Mouse (Mus musculus): ENCODE measurements around the gene Irx2.

The Irx2 gene

GRCm38 (mm10) chr13:72628462-72628916 is at the start of gene Irx2:
Gene Irx2, plus strand, starts transcription at chr13:72628820.
- no peak for DNase-seq (ENCODE audit: low read depth in 2 of 2, low spot score in 2 of 2)

GRCm38 (mm10) chr13:72581276-72581675 is 47.3 kb upstream of the Irx2 start:
- no peak for DNase-seq (ENCODE audit: low read depth in 2 of 2, low spot score in 2 of 2)

DNA sequence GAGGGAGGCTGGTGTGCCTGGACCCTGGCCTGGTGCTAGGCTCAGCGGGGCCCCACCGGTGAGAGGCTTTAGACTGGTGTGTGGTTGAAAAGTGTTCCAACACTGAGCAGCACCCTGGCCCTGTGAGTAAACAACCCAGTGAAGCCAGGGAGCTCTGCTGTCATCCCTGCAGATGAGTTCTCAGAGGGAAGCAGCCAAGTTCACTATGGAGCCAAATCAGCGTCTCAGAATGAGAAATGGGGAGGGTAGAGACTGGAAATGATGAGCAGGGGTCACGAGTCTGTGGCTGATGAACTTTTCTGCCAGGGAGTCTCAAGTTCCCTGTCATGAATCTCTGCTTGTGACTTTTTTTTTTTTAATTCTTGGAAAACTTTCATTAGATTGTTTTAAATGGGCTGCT is 36.1 kb upstream of the Irx2 start:
- no peak for DNase-seq (ENCODE audit: low read depth in 2 of 2, low spot score in 2 of 2)

DNA sequence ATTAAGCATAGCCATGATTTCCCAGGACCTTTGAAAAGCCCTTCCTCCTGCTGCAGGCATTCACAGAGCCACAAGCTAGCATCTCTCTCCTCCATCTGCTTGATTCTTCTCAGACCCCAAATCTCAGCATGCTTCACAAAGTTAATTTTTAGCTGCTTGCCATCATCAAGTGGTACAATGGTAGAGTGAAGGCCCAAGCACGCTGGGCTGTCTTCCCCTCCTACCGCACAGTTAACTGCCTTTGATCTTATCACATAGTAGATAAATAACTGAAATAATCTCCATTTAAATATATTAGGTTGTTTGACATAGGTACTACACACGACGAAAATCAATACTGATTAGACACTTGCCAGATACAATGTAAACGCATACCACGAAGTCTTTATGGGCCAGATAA is 35.3 kb upstream of the Irx2 start:
- DNase-seq (ENCODE audit: low read depth in 2 of 2, low spot score in 2 of 2): no peak

- DNase-seq (ENCODE audit: low read depth in 2 of 2, low spot score in 2 of 2): no peak
Observed at GRCm38 (mm10) chr13:72593710-72594111, 34.9 kb upstream of the Irx2 start.

DNA sequence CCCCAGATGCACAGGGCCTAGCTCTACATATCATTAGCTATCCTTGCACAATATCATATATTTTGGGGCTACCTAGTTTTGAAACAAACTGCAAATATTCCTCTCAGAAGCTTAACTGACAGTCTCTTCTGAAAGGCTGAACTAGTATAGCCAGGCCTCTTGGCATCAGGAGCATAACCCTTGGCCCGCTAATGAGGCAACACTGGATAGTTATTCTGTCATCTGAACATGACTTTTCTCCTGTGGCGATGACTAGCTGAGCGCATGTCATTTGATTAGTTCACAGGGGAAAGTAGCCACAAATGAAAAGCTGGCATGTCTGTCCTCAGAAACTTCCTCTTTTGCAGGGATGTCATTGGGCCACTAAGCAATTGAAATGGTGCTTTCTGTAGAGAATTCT is 29.4 kb upstream of the Irx2 start:
- DNase-seq (ENCODE audit: low read depth in 2 of 2, low spot score in 2 of 2): no peak

- DNase-seq (ENCODE audit: low read depth in 2 of 2, low spot score in 2 of 2): no peak
Observed at GRCm38 (mm10) chr13:72608706-72609105, 19.9 kb upstream of the Irx2 start.

DNA sequence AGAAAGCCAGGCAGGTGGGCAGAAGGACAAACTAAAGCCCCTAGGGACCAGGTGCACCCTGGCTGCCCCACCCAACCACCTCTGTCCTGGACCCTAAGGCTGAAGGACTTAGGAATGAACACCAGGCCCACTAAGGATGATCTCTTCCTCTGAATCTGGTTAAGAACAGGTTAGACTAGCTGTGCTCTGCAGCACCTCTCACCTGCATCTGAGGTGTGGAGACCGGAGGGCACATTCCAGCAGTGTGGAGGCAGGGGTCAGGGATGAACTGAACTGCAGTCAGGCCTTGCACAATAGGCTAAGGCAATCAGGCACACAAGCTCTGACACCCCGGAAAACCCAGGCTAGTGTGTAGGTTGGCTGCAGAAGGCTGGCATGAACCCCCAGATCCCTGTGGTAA is 18.3 kb upstream of the Irx2 start:
- DNase-seq (ENCODE audit: low read depth in 2 of 2, low spot score in 2 of 2): no peak

- DNase-seq (ENCODE audit: low read depth in 2 of 2, low spot score in 2 of 2): no peak
Observed at GRCm38 (mm10) chr13:72623926-72624846, 4.4 kb upstream of the Irx2 start.

GRCm38 (mm10) chr13:72624847-72625170 is 3.8 kb upstream of the Irx2 start:
- DNase-seq (ENCODE audit: low read depth in 2 of 2, low spot score in 2 of 2): no peak

- DNase-seq (ENCODE audit: low read depth in 2 of 2, low spot score in 2 of 2): no peak
Observed at GRCm38 (mm10) chr13:72625236-72625950, 3.2 kb upstream of the Irx2 start.

- DNase-seq (ENCODE audit: low read depth in 2 of 2, low spot score in 2 of 2): no peak
Observed at GRCm38 (mm10) chr13:72627391-72628321, 964 bp upstream of the Irx2 start.

DNA sequence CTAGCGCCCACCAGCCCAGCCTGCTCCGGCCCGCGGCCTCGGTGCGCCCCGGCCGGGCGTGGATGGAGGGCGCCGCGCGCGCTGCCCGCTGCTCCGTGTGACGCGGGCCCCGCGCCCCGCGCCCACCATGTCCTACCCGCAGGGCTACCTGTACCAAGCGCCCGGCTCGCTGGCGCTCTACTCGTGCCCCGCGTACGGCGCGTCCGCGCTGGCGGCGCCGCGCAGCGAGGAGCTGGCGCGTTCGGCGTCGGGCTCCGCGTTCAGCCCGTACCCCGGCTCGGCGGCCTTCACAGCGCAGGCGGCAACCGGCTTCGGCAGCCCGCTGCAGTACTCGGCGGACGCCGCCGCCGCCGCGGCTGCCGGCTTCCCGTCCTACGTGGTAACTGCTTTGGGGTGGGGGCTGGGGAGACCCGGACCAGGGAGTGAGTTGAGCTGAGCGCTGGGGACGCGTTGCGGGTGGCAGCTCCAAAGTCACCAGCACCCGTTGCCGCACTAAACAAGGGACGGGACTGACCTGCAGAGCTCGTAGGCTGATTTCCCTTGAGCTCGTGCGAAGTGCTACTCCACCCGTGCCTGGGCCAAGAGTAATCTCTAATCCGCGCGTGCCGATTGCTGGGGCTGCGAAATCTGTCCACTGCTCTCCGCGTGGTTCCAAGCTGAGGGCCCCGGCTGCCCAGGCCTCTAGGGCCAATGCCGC is 463 bp downstream of the Irx2 start:
- DNase-seq (ENCODE audit: low read depth in 2 of 2, low spot score in 2 of 2): no peak

DNA sequence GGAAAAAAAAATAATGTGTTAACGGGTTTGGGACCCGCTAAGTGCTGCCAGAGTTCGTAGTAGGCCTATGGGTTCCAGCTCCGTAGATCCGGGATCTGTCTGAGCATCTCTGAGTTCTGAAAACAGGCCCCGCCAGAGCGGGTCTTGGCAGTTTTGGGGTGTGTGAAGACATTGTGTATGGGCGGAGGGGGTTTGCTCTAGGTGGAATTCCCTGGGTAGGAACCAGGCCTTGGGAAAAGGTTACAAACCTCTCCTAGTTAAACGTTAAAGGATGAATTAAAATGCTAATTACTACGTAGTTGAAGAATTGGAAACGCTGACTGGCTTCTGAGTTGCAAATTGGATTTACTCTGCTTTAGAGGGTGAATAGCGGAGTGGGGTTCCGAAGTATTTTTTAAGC is 1.2 kb downstream of the Irx2 start:
- no peak for DNase-seq (ENCODE audit: low read depth in 2 of 2, low spot score in 2 of 2)

GRCm38 (mm10) chr13:72630501-72631372 is 2.1 kb downstream of the Irx2 start:
- no peak for DNase-seq (ENCODE audit: low read depth in 2 of 2, low spot score in 2 of 2)

GRCm38 (mm10) chr13:72631373-72632021 is 2.9 kb downstream of the Irx2 start:
- DNase-seq (ENCODE audit: low read depth in 2 of 2, low spot score in 2 of 2): no peak

DNA sequence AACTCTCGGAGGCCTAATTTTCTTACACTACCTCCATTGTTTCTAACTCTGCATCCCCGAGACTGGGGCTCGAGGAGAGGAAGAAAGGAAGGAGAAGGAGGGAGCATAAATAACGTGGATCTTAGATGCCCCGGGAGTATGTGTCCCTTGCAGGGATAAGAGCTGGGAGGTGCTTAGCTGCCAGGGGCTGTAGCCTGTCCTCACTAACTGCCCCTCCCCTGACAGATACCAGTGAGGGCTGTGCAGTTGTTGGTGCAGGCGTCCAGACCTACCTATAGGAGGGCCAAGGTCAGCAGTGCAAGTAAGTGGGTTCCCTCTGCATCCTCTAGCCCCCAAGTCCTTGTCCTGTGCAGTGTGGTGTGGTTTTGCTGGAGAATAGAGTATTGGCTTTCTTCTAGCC is 3.7 kb downstream of the Irx2 start:
- DNase-seq (ENCODE audit: low read depth in 2 of 2, low spot score in 2 of 2): no peak

- no peak for DNase-seq (ENCODE audit: low read depth in 2 of 2, low spot score in 2 of 2)
Observed at GRCm38 (mm10) chr13:72633097-72633496, 4.5 kb downstream of the Irx2 start.

DNA sequence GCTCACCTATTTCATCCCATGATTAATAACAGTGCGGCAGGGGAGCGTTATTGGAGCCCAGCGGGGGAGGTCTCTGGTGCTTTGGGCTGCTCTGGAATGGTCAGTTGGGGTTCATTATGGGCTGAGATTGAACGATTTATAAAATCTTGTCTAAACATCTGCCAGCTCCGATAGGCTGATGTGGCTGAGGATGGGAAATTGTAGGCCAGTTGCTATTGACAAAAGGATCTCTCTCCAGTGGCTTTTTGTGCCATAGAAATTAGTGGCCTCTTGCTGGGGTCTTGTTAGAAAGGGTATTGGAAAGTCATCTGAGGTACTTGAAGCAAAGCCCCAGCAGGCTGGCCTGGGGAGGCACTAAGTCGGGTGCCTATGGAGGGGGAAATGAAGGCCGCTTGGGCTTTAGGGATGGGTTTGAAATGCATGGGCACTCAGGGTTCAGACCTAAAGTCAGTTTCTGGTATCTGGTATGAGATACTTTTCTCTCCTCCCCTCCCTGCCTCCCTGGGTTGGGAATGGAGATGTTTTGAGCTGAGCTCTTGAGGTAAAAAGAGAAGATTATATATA is 6.2 kb downstream of the Irx2 start:
- no peak for DNase-seq (ENCODE audit: low read depth in 2 of 2, low spot score in 2 of 2)

Measured in CD8-positive naive resting alpha-beta T cell, adult 2 months (primary cell).